Mouse (Mus musculus): ENCODE measurements around the gene Gtpbp3. TPM values are rescaled to one million over a fixed set of nuclear protein-coding genes. Genes with fewer than 3 reads are reported as not detected.

Gtpbp3 gene
- polyA plus RNA-seq, 1 experiment from 2014 or later, result 12.6 TPM

DNA sequence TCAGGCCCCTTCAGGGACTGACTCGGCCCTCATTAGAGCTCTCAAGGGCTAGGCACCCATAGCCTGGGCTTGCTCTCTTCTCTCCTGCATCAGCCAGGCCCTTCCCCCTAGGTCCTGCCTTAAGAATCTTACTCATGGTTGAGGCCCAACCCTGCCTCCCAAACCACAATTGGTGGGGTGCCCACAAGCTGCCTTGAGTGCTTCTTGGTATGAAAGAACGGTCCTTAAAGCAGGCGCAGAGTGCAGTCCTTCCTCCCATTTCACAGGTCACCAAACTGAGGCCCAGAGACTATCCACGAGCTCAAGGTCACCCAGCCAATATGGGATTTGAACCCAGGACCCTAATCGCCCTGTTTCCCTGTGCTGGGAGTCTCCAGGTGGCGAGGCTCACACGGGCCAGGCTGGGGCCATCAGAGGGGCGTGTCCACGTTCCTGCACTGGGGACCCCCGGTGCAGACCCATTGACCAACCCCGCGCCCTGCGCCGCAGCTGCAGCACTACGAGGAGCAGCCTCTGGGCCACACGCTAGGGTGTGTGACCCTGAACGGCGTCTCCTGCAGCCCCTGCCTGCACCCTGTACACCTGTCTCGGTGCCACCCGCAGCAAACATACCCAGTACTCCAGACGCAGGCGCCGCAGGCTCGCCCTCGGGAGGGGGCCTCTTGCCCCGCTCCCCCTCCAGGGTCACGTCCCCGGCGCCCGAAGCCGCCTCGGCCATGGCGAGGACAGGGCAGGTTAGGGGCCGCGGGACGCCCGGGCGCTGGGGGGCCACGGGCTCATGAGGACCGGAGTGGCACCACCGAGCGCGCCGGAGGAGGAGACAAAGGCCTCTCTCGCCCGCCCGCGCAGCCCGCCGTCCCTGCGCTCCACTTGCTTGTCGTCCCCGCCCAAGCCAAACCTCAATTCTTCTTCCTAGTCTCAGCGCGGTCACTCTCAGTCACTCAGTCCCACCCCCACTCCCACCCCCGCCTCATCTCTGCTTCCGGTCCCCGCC lies 2.5 kb upstream of the Gtpbp3 start, which contains the start of gene Ano8:
Gene Ano8, minus strand, starts transcription at position 822 of the 994 bp plus-strand sequence.
- H3K9me3 ChIP-seq, result no peaks in the 10 kb centered on the region
- H3K36me3 ChIP-seq (replicated peaks), result peaks cover 45% of the 10 kb centered on the region
- peak; percentile 70 for ATAC-seq (ENCODE audit: low FRiP score)
- peak within 1 kb of the TSS; percentile 88 for H3K27ac ChIP-seq
- WGBS, result 5% methylated on average over 57 of the region's 58 CpGs
- H3K4me2 ChIP-seq, result peak within 1 kb of the TSS; percentile 75
- H3K27me3 ChIP-seq, result no peaks in the 10 kb centered on the region; the same call in 1 of the 2 replicates
- peaks cover 57% of the 10 kb centered on the region for H3K4me1 ChIP-seq
- peak within 1 kb of the TSS; percentile 99 for H3K9ac ChIP-seq
- H3K4me3 ChIP-seq (replicated peaks), result peak within 1 kb of the TSS; percentile 92

DNA sequence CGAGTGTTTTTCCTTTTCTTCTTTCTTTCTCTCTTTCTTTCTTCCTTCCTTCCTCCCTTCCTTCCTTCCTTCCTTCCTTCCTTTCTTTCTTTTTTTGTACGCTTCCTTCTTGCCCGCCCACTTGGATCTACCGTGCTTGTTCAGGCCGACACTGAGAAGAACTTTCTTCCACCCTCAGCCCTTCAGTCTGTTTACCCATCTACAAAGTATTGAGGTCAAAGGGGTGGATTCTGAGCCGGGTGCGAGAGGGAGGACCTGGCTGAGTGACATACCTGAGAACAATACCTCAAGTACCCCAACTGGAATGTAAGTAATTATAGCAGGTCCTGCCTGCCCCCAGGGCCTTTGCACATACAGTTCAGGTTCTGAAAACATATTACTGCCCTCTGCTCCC lies 1.8 kb upstream of the Gtpbp3 start:
- no peak for ATAC-seq (ENCODE audit: low FRiP score)
- H3K27ac ChIP-seq, result peak overlapping the region; percentile 88
- no peaks in the 10 kb centered on the region; the same call in 1 of the 2 replicates for H3K27me3 ChIP-seq
- 13% methylated on average over 7 of the region's 7 CpGs for WGBS
- no peaks in the 10 kb centered on the region for H3K9me3 ChIP-seq
- H3K9ac ChIP-seq, result peak overlapping the region; percentile 99
- H3K4me1 ChIP-seq, result peaks cover 56% of the 10 kb centered on the region
- H3K4me3 ChIP-seq (replicated peaks), result peak overlapping the region; percentile 92
- H3K4me2 ChIP-seq, result peak overlapping the region; percentile 75
- H3K36me3 ChIP-seq (replicated peaks), result peaks cover 45% of the 10 kb centered on the region

GRCm38 (mm10) chr8:71488454-71488853 lies 551 bp downstream of the Gtpbp3 start:
- Histone ChIP-seq H3K4me3 (replicated peaks) (peak overlapping the region; percentile 65), H3K9ac (peak overlapping the region; percentile 80), H3K27me3 (no peaks in the 10 kb centered on the region), H3K27ac (peak overlapping the region; percentile 88), H3K4me1 (peaks cover 48% of the 10 kb centered on the region), H3K9me3 (no peaks in the 10 kb centered on the region), H3K4me2 (peak overlapping the region; percentile 100), H3K36me3 (replicated peaks) (peaks cover 44% of the 10 kb centered on the region)
- WGBS, result under 1% methylated on average over 22 of the region's 22 CpGs
- ATAC-seq (ENCODE audit: low FRiP score), result peak; percentile 88

DNA sequence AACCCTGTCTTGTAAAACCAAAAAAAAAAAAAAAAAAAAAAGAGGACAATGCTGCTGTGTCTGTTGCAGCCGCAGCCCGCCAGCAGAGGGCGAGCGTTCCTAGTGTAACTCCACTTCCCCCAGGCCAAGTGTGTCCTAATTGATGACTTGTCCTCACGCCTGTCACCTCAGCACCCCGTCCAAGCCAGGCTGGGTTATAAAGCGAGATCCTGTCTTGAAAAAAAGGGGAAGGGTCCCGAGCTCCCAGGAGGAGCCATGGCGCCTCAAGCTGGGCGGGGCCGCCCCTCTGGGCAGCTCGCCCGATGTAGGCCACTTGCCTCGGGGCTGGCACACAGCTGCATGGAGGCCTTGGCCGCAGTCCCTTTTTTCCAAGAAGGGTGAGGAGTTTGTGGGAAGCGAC lies 7.1 kb downstream of the Gtpbp3 start:
- Histone ChIP-seq H3K4me3 (replicated peaks) (no peak overlapping the region), H3K36me3 (replicated peaks) (peaks cover 45% of the 10 kb centered on the region), H3K9me3 (no peaks in the 10 kb centered on the region), H3K4me1 (peaks cover 14% of the 10 kb centered on the region), H3K9ac (no peak overlapping the region), H3K27ac (no peak overlapping the region), H3K4me2 (no peak overlapping the region), H3K27me3 (0 out of 2 replicates have a peak, but pooled peaks cover 3% of the 10 kb centered on the region)
- ATAC-seq (ENCODE audit: low FRiP score), result peak; percentile 63
- WGBS, result 34% methylated on average over 16 of the region's 16 CpGs

- Histone ChIP-seq H3K27me3 (0 out of 2 replicates have a peak, but pooled peaks cover 3% of the 10 kb centered on the region), H3K27ac (no peak overlapping the region), H3K9ac (0 out of 2 replicates have a peak overlapping the region, but pooled peaks have one; percentile 17), H3K9me3 (no peaks in the 10 kb centered on the region), H3K4me3 (replicated peaks) (no peak overlapping the region), H3K36me3 (replicated peaks) (peaks cover 40% of the 10 kb centered on the region), H3K4me2 (no peak overlapping the region), H3K4me1 (peaks cover 11% of the 10 kb centered on the region)
- ATAC-seq (ENCODE audit: low FRiP score), result no peak
- WGBS, result 92% methylated on average over 5 of the region's 5 CpGs
These were observed 7.9 kb downstream of the Gtpbp3 start for GRCm38 (mm10) chr8:71495811-71496210.

- 0 out of 2 replicates have a peak, but pooled peaks cover 3% of the 10 kb centered on the region for H3K27me3 ChIP-seq
- no peak overlapping the region for H3K4me2 ChIP-seq
- H3K9me3 ChIP-seq, result no peaks in the 10 kb centered on the region
- H3K4me1 ChIP-seq, result peaks cover 11% of the 10 kb centered on the region
- peak overlapping the region; percentile 17; the same call in 1 of the 2 replicates for H3K9ac ChIP-seq
- 62% methylated on average over 11 of the region's 11 CpGs for WGBS
- H3K27ac ChIP-seq, result no peak overlapping the region
- ATAC-seq (ENCODE audit: low FRiP score), result no peak
- H3K36me3 ChIP-seq (replicated peaks), result peaks cover 34% of the 10 kb centered on the region
- no peak overlapping the region for H3K4me3 ChIP-seq (replicated peaks)
These were observed 8.6 kb downstream of the Gtpbp3 start for GRCm38 (mm10) chr8:71496481-71496880.

DNA sequence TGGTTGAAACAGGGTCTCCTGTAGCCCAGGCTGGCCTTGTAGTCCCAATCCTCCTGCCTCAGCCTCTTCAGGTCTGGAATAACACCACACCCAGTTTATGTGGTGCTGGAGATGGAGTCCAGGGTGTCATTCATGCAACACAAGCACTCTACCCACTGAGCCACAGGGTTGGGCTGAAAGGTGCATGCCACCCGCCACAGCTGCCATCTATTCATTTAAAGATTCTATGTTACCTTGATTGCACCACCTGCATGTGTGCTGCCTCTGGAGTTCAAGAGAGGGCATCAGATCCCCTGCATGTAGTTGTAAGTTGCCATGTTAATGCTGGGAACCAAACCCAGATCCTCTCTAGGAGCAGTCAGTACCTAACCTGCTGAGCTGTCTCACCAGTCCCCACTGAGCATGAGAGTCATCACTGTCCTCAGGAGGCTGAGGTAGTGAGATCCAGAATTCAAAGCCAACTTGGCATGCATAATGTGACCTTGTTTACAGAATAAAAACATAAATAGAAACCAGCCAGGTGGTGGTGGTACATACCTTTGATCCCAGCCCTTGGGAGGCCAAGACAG lies 9.3 kb downstream of the Gtpbp3 start:
- peaks cover 27% of the 10 kb centered on the region for H3K36me3 ChIP-seq (replicated peaks)
- H3K9ac ChIP-seq, result no peak overlapping the region
- 0 out of 2 replicates have a peak, but pooled peaks cover 3% of the 10 kb centered on the region for H3K27me3 ChIP-seq
- ATAC-seq (ENCODE audit: low FRiP score), result no peak
- H3K27ac ChIP-seq, result no peak overlapping the region
- H3K4me2 ChIP-seq, result no peak overlapping the region
- H3K9me3 ChIP-seq, result no peaks in the 10 kb centered on the region
- 86% methylated on average over 1 of the region's 1 CpGs for WGBS
- H3K4me1 ChIP-seq, result peaks cover 11% of the 10 kb centered on the region
- no peak overlapping the region for H3K4me3 ChIP-seq (replicated peaks)

- WGBS, result 22% methylated on average over 15 of the region's 15 CpGs
- H3K4me3 ChIP-seq (replicated peaks), result no peak overlapping the region
- no peak for ATAC-seq (ENCODE audit: low FRiP score)
These were observed 10.1 kb downstream of the Gtpbp3 start for GRCm38 (mm10) chr8:71497881-71498501.

GRCm38 (mm10) chr8:71498816-71499690 lies 11.2 kb downstream of the Gtpbp3 start:
- H3K27me3 ChIP-seq, result 0 out of 2 replicates have a peak, but pooled peaks cover 3% of the 10 kb centered on the region
- H3K4me2 ChIP-seq, result no peak overlapping the region
- H3K4me1 ChIP-seq, result peaks cover 11% of the 10 kb centered on the region
- ATAC-seq (ENCODE audit: low FRiP score), result no peak
- no peak overlapping the region for H3K9ac ChIP-seq
- no peak overlapping the region for H3K27ac ChIP-seq
- 53% methylated on average over 16 of the region's 16 CpGs for WGBS
- no peak overlapping the region for H3K4me3 ChIP-seq (replicated peaks)
- H3K9me3 ChIP-seq, result no peaks in the 10 kb centered on the region
- peaks cover 12% of the 10 kb centered on the region for H3K36me3 ChIP-seq (replicated peaks)

More at GRCm38 (mm10) chr8:71497881-71498501, 10.1 kb downstream of the Gtpbp3 start:
- Histone ChIP-seq H3K4me1 (peaks cover 11% of the 10 kb centered on the region), H3K4me2 (no peak overlapping the region), H3K9me3 (no peaks in the 10 kb centered on the region), H3K9ac (no peak overlapping the region), H3K36me3 (replicated peaks) (peaks cover 19% of the 10 kb centered on the region), H3K27ac (no peak overlapping the region), H3K27me3 (0 out of 2 replicates have a peak, but pooled peaks cover 3% of the 10 kb centered on the region)

DNA sequence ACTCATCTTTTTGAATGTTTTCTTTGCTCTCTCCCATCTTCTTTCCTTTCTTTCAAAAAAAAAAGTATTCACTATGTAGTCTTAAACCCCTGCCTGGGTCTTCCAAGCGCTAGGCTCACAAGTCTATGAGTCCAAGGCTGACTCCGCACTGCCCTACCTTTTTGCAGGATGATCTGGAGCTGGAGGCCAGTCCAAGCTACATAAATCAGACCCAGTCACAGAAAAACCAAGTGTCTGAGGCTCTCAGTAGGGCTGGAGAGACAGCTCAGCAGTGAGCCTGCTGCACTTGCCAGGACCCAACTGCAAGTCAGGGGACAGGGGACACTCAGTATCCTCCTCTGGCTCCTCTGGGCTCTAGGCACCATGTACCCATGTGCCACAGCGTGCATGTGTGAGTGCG lies 16.4 kb downstream of the Gtpbp3 start:
- Histone ChIP-seq H3K36me3 (replicated peaks) (no peaks in the 10 kb centered on the region), H3K4me3 (replicated peaks) (no peak overlapping the region), H3K9me3 (no peaks in the 10 kb centered on the region), H3K27ac (no peak overlapping the region), H3K9ac (no peak overlapping the region), H3K4me2 (no peak overlapping the region), H3K27me3 (peaks cover 47% of the 10 kb centered on the region), H3K4me1 (peaks cover 12% of the 10 kb centered on the region)
- no peak for ATAC-seq (ENCODE audit: low FRiP score)
- WGBS, result 91% methylated on average over 4 of the region's 4 CpGs

GRCm38 (mm10) chr8:71505326-71505725 lies 17.4 kb downstream of the Gtpbp3 start:
- no peaks in the 10 kb centered on the region for H3K9me3 ChIP-seq
- 78% methylated on average over 4 of the region's 4 CpGs for WGBS
- H3K4me3 ChIP-seq (replicated peaks), result no peak overlapping the region
- H3K4me2 ChIP-seq, result no peak overlapping the region
- H3K27me3 ChIP-seq, result peaks cover 57% of the 10 kb centered on the region
- H3K36me3 ChIP-seq (replicated peaks), result no peaks in the 10 kb centered on the region
- no peak overlapping the region for H3K27ac ChIP-seq
- peaks cover 12% of the 10 kb centered on the region for H3K4me1 ChIP-seq
- ATAC-seq (ENCODE audit: low FRiP score), result no peak
- no peak overlapping the region for H3K9ac ChIP-seq
